Mouse (Mus musculus) hindbrain, embryonic 14.5 days (tissue): ENCODE measurements around the gene Actl11. TPM values are rescaled to one million over a fixed set of nuclear protein-coding genes. Genes with fewer than 3 reads are reported as not detected.
A peak's percentile ranks its signal among the peaks of the same experiment; 100 is the strongest.

Experiments used
- ATAC-seq: fragments of 200-750 bp; cut with Nextera tagmentation; 2 replicates; pipeline ENCODE4 v1.8.0; 2017; ENCODE audit warnings: moderate number of reproducible peaks, mild to moderate bottlenecking, moderate TSS enrichment, moderate library complexity; ENCODE audit not compliant: low FRiP score
- DNase-seq: peaks from one replicate; pipeline ENCODE4 v3.0.0-alpha.2; 2015; ENCODE audit warnings: low spot score
- H3K27ac ChIP-seq: fragments of 300-500 bp; sonication (generic); 2 replicates; pipeline ENCODE4 v1.5.1; 2014; ENCODE audit warnings: mild to moderate bottlenecking, moderate library complexity
- H3K27me3 ChIP-seq: fragments of 300-500 bp; sonication (generic); 2 replicates; pipeline ENCODE4 v1.6.1; 2014; ENCODE audit warnings: mild to moderate bottlenecking, low read length, mixed read lengths; ENCODE audit not compliant: control insufficient read depth, insufficient read depth
- H3K36me3 ChIP-seq: fragments of 300-500 bp; sonication (generic); replicated peaks from 2 replicates; pipeline ENCODE4 v1.6.1; 2014; ENCODE audit not compliant: control insufficient read depth, insufficient read depth
- H3K4me1 ChIP-seq: fragments of 300-500 bp; sonication (generic); replicated peaks from 2 replicates; pipeline ENCODE4 v1.6.1; 2014; ENCODE audit warnings: antibody characterized with exemption, low read length, mixed read lengths; ENCODE audit not compliant: control insufficient read depth, insufficient read depth
- H3K4me2 ChIP-seq: fragments of 300-500 bp; sonication (generic); replicated peaks from 2 replicates; pipeline ENCODE4 v1.6.1; 2014; ENCODE audit warnings: mild to moderate bottlenecking, moderate library complexity
- H3K4me3 ChIP-seq: fragments of 300-500 bp; sonication (generic); replicated peaks from 2 replicates; pipeline ENCODE4 v1.5.1; 2014; ENCODE audit warnings: mild to moderate bottlenecking, low read length
- H3K9ac ChIP-seq: fragments of 300-500 bp; sonication (generic); 2 replicates; pipeline ENCODE4 v1.6.1; 2014
- H3K9me3 ChIP-seq: fragments of 300-500 bp; sonication (generic); 2 replicates; pipeline ENCODE4 v1.6.1; 2016; ENCODE audit warnings: low read length; ENCODE audit not compliant: control insufficient read depth
- WGBS: fragments of 180-500 bp; shearing (Covaris S2); extraction: QIAGEN DNeasy Blood & Tissue Kit; methylation state at CpG from one replicate; pipeline ENCODE4 v1.1.7; 2014; 5-methylcytosine and 5-hydroxymethylcytosine counted together
- polyA plus RNA-seq: library from polyadenylated mRNA; unstranded; fragments of >200 nt; fragmentation: Nextera tagmentation; extraction: Ambion mirVana; gene quantifications from 2 replicates; pipeline ENCODE4 v1.2.1, GENCODE M21; 2014

The Actl11 gene
- polyA plus RNA-seq, 1 experiment from 2014 or later, result not detected

- no peak overlapping the region; the same call in 1 of the 2 replicates for H3K4me3 ChIP-seq
Observed at GRCm38 (mm10) chr9:107901627-107901914, 26.7 kb upstream of the Actl11 start.

GRCm38 (mm10) chr9:107904726-107905125, 23.5 kb upstream of the Actl11 start:
- 5% methylated on average over 4 of the region's 4 CpGs for WGBS
- peaks cover 7% of the 10 kb centered on the region; the same call in 1 of the 2 replicates for H3K27me3 ChIP-seq
- no peaks in the 10 kb centered on the region for H3K9me3 ChIP-seq
- peaks cover 13% of the 10 kb centered on the region for H3K36me3 ChIP-seq
- ATAC-seq (peak; percentile 64; the same call in 1 of the 2 replicates), DNase-seq (peak; percentile 96)
- H3K9ac ChIP-seq, result no peak overlapping the region
- no peak overlapping the region for H3K4me3 ChIP-seq
- peaks cover 3% of the 10 kb centered on the region; the same call in 1 of the 2 replicates for H3K4me1 ChIP-seq
- H3K4me2 ChIP-seq, result no peak overlapping the region
- H3K27ac ChIP-seq, result no peak overlapping the region

More at GRCm38 (mm10) chr9:107901627-107901914, 26.7 kb upstream of the Actl11 start:
- peaks cover 15% of the 10 kb centered on the region; the same call in 1 of the 2 replicates for H3K27me3 ChIP-seq
- no peak overlapping the region for H3K9ac ChIP-seq
- 12% methylated on average over 17 of the region's 17 CpGs for WGBS
- H3K36me3 ChIP-seq, result peaks cover 36% of the 10 kb centered on the region
- no peaks in the 10 kb centered on the region; the same call in 1 of the 2 replicates for H3K4me1 ChIP-seq
- no peaks in the 10 kb centered on the region for H3K9me3 ChIP-seq
- H3K4me2 ChIP-seq, result peak overlapping the region; percentile 55
- no peak for DNase-seq
- H3K27ac ChIP-seq, result no peak overlapping the region
- no peak for ATAC-seq

DNA sequence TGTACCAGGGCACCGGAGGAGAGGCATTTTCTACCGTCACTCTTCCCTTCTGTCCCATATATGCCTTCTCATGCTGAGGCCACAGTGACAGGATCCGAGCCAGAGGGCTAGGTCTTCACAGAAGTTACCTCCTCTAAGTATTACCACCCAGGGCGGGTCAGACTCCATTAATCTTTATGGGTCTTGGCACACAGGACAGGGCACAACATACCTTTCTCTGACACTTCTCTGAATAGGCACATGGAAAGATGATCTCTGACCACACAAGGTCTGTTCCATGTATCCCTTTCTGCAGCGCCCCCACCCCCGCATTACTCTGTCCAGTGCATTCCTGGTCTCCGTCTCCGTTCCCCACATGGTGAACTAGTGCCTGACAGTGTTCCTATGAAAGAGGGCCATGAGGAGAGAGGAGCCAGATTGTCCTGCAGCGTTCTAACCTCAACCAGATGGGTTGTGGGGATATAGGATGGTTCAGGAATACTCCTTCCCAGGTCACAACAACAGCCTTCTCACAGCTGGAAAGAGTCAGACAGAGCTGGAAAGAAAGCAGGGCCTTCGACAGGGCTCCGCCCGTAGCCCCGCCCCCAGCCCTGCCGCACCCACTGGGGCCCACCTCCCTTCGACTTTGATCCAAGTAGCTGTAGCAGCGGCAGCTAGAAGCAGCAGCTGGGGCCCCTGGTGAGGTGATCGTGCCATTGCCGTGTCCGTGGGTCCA, 21.9 kb upstream of the Actl11 start, which contains the start of gene Mst1r:
Gene Mst1r, plus strand, starts transcription at position 622 of the 715 bp plus-strand sequence.
- peak within 1 kb of the TSS; percentile 15 for H3K4me3 ChIP-seq
- H3K9me3 ChIP-seq, result no peaks in the 10 kb centered on the region
- DNase-seq, result peak; percentile 36
- no peak within 1 kb of the TSS for H3K27ac ChIP-seq
- WGBS, result 26% methylated on average over 19 of the region's 19 CpGs
- H3K36me3 ChIP-seq, result peaks cover 4% of the 10 kb centered on the region; the same call in 1 of the 2 replicates
- peak within 1 kb of the TSS; percentile 37 for H3K9ac ChIP-seq
- no peaks in the 10 kb centered on the region for H3K27me3 ChIP-seq
- no peak for ATAC-seq
- H3K4me2 ChIP-seq, result peak within 1 kb of the TSS; percentile 44
- peaks cover 3% of the 10 kb centered on the region; the same call in 1 of the 2 replicates for H3K4me1 ChIP-seq

- 42% methylated on average over 31 of the region's 31 CpGs for WGBS
- peaks cover 4% of the 10 kb centered on the region; the same call in 1 of the 2 replicates for H3K36me3 ChIP-seq
- no peak overlapping the region for H3K27ac ChIP-seq
- no peak for DNase-seq
- H3K4me2 ChIP-seq, result peak overlapping the region; percentile 44
- H3K9me3 ChIP-seq, result no peaks in the 10 kb centered on the region
- H3K9ac ChIP-seq, result peak overlapping the region; percentile 37
- H3K4me3 ChIP-seq, result peak overlapping the region; percentile 15
- H3K27me3 ChIP-seq, result no peaks in the 10 kb centered on the region
- peaks cover 3% of the 10 kb centered on the region; the same call in 1 of the 2 replicates for H3K4me1 ChIP-seq
- no peak for ATAC-seq
Observed at GRCm38 (mm10) chr9:107906967-107907800, 21.1 kb upstream of the Actl11 start.

DNA sequence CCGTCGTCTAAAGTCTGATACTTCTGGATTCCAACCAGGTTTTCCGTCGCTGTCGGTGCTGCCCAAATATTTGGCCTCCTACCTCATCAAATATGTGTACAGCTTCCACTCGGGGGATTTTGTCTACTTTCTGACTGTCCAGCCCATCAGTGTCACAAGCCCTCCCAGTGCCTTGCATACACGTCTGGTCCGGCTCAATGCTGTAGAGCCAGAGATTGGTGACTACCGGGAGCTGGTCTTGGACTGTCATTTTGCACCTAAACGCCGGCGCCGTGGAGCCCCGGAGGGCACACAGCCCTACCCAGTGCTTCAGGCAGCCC, 20.5 kb upstream of the Actl11 start:
- DNase-seq (no peak), ATAC-seq (no peak)
- no peak overlapping the region for H3K4me3 ChIP-seq
- H3K9ac ChIP-seq, result no peak overlapping the region
- 0 out of 2 replicates have a peak overlapping the region, but pooled peaks have one; percentile 3 for H3K4me2 ChIP-seq
- no peaks in the 10 kb centered on the region for H3K9me3 ChIP-seq
- peaks cover 3% of the 10 kb centered on the region; the same call in 1 of the 2 replicates for H3K4me1 ChIP-seq
- H3K27me3 ChIP-seq, result no peaks in the 10 kb centered on the region
- H3K27ac ChIP-seq, result no peak overlapping the region
- H3K36me3 ChIP-seq, result peaks cover 2% of the 10 kb centered on the region; the same call in 1 of the 2 replicates
- WGBS, result 81% methylated on average over 14 of the region's 14 CpGs

GRCm38 (mm10) chr9:107908410-107909158, 19.7 kb upstream of the Actl11 start:
- Histone ChIP-seq H3K27me3 (no peaks in the 10 kb centered on the region), H3K9ac (no peak overlapping the region), H3K9me3 (no peaks in the 10 kb centered on the region), H3K4me3 (no peak overlapping the region), H3K4me2 (peak overlapping the region; percentile 5; the same call in 1 of the 2 replicates), H3K27ac (no peak overlapping the region), H3K36me3 (no peaks in the 10 kb centered on the region), H3K4me1 (peaks cover 3% of the 10 kb centered on the region; the same call in 1 of the 2 replicates)
- no peak for ATAC-seq
- WGBS, result 24% methylated on average over 18 of the region's 18 CpGs
- DNase-seq, result no peak

DNA sequence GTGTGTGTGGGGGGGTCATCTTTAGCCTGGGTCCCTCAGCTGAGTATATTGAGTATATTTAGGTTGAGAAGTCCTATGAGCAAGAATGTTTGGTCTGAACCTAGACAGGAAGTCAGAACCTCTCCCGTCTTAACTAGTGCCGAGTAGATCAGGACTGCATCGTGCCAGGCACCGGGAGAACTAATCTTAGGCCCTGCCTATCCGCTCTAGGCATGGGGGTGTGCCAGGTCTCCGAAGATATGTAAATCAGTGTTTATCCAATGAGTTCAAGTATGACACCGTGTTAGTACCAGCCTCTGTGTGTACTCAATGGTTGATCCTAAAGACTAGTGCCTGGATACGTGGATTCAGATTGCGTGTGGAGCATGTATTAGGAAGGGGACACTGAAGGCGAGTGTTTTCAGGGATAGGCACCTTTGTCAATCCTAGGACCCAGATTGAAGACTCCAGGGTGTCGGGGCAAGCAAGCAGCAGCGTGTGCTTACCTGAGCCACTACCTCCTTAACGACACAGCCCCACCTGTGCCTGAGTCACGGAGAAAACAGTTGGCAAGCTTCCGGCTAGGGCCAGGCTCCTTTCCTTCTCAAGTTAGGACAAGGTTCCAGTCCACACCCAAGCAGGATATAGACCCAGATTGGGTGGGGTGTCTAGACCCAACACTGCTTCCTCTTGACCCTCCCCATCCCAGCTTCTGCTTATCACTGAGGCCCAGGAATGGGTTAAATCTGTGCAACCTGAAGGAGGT, 18.1 kb upstream of the Actl11 start:
- no peaks in the 10 kb centered on the region for H3K9me3 ChIP-seq
- no peak overlapping the region for H3K4me3 ChIP-seq
- no peaks in the 10 kb centered on the region for H3K36me3 ChIP-seq
- no peak overlapping the region for H3K27ac ChIP-seq
- H3K27me3 ChIP-seq, result no peaks in the 10 kb centered on the region
- no peak for DNase-seq
- H3K4me1 ChIP-seq, result 0 out of 2 replicates have a peak, but pooled peaks cover 3% of the 10 kb centered on the region
- ATAC-seq, result no peak
- H3K4me2 ChIP-seq, result no peak overlapping the region
- no peak overlapping the region for H3K9ac ChIP-seq
- 90% methylated on average over 15 of the region's 15 CpGs for WGBS

DNA sequence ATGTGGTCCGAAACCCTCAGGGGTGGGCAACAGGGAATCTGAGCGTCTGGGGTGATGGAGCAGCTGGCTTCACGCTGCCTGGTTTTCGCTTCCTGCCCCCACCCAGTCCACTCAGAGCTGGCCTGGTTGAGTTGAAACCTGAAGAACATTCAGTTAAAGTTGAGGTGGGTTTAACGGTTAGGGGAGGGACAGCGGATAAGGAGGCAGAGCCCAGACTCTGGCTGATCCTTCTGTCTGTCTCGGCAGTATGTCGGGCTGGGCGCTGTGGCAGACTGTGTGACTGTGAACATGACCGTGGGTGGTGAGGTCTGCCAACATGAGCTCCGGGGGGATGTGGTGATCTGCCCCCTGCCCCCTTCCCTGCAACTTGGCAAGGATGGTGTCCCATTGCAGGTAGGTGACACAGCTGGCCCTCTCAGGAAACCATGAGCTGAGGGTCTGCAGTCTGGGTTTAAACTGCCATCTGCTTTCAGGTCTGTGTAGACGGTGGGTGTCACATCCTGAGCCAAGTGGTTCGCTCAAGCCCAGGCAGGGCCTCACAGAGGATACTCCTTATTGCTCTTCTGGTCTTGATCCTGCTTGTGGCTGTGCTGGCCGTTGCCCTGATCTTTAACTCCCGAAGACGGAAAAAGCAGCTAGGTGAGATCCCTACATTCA, 13.4 kb upstream of the Actl11 start:
- Histone ChIP-seq H3K4me1 (peaks cover 6% of the 10 kb centered on the region; the same call in 1 of the 2 replicates), H3K9me3 (no peaks in the 10 kb centered on the region), H3K36me3 (no peaks in the 10 kb centered on the region), H3K27me3 (no peaks in the 10 kb centered on the region), H3K27ac (no peak overlapping the region), H3K9ac (no peak overlapping the region), H3K4me2 (no peak overlapping the region), H3K4me3 (no peak overlapping the region)
- no peak for ATAC-seq
- no peak for DNase-seq
- WGBS, result 84% methylated on average over 16 of the region's 16 CpGs
